Mouse (Mus musculus): ENCODE results near the gene 9530053A07Rik. TPM values are rescaled to one million over a fixed set of nuclear protein-coding genes. Genes with fewer than 3 reads are reported as not detected.
A peak's percentile ranks its signal among the peaks of the same experiment; 100 is the strongest.
"Not testable (repeated sequence)": the region's sequence is repeated elsewhere in the genome, so short reads cannot be mapped to it uniquely, and the experiment has no call there.

9530053A07Rik gene
- polyA plus RNA-seq (2014; fragmentation: Nextera tagmentation; extraction: Ambion mirVana), result 0.04 TPM in 2 replicates

DNA sequence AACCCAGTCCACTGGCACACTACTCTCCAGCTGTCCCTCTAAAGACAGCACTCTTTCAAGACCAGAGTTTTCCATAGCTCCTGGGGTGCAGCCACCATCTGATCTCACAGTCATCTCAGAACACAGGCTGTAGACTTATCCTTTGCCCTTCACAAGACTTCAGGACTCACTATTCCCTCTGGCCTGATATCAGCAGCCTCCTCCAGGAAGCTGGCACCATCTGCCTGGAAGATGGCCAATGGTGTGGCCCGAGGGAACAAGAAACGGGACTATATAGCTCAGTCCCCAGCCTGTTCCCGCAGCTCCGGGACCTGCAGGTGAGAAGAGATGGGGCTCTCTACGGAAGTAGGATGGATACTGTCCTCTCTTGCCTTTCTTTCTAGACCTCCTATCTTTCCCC lies at the start of gene 9530053A07Rik:
9530053A07Rik (plus strand) TSS at position 301 of the 400 bp plus-strand sequence.
- DNase-seq, result no peak
- Histone ChIP-seq H3K4me3 (replicated peaks; ENCODE audit: low read depth, low read length) (no peak within 1 kb of the TSS), H3K9ac (replicated peaks; ENCODE audit: low read length) (no peak within 1 kb of the TSS), H3K9me3 (ENCODE audit: control insufficient read depth, low read length) (no peaks in the 10 kb centered on the region), H3K27me3 (ENCODE audit: control insufficient read depth, insufficient read depth, low read length) (no peaks in the 10 kb centered on the region), H3K4me2 (ENCODE audit: low read length) (no peak within 1 kb of the TSS), H3K27ac (replicated peaks; ENCODE audit: low read depth, low read length) (no peak within 1 kb of the TSS), H3K4me1 (ENCODE audit: control insufficient read depth, insufficient read depth, low read length) (no peaks in the 10 kb centered on the region), H3K36me3 (ENCODE audit: control insufficient read depth, insufficient read depth, low read length) (no peaks in the 10 kb centered on the region)
- 89% methylated on average over 5 of the region's 5 CpGs for WGBS
- no peak for ATAC-seq (ENCODE audit: low FRiP score, low TSS enrichment)

DNA sequence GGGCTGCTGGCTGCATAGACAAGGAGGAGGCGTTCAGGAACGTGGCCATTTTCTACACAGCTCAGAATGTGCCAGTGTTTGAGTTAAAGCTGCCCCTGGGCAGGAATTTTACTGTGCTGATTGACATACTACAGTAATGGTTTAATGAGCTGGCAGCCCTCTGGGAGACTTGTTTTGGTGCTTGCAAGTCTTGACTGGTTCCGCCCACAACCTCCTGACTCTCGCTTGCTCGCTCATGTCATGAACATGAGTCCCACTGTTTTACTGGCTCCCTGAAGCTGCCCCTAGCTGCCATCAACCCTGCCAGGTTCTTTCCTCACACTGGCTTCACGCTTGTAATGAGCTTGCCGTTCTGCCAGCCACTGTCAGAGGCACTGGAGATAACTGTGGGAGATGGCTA lies 45.1 kb upstream of the 9530053A07Rik start:
- DNase-seq (peak; percentile 1), ATAC-seq (ENCODE audit: low FRiP score, low TSS enrichment) (no peak)
- no peaks in the 10 kb centered on the region for H3K9me3 ChIP-seq (ENCODE audit: control insufficient read depth, low read length)
- H3K9ac ChIP-seq (replicated peaks; ENCODE audit: low read length), result no peak overlapping the region
- H3K36me3 ChIP-seq (ENCODE audit: control insufficient read depth, insufficient read depth, low read length), result no peaks in the 10 kb centered on the region
- 78% methylated on average over 7 of the region's 7 CpGs for WGBS
- no peak overlapping the region for H3K4me2 ChIP-seq (ENCODE audit: low read length)
- no peaks in the 10 kb centered on the region for H3K4me1 ChIP-seq (ENCODE audit: control insufficient read depth, insufficient read depth, low read length)
- no peak overlapping the region for H3K27ac ChIP-seq (replicated peaks; ENCODE audit: low read depth, low read length)
- no peak overlapping the region for H3K4me3 ChIP-seq (replicated peaks; ENCODE audit: low read depth, low read length)
- H3K27me3 ChIP-seq (ENCODE audit: control insufficient read depth, insufficient read depth, low read length), result no peaks in the 10 kb centered on the region

DNA sequence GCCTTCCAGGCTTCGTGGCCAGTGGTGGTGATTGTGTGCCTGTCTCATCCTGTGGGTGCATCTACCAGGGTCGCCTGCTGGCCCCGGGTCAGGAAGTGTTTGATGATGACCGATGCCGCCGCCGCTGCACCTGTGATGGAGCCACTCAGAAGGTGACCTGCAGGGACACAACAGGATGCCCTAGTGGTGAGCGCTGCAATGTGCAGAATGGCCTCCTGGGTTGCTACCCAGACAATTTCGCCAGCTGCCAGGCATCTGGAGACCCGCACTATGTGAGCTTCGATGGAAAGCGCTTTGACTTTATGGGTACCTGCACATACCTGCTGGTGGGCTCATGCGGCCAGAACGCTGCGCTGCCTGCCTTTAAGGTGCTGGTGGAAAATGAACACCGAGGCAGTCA lies 43.0 kb upstream of the 9530053A07Rik start:
- Histone ChIP-seq H3K4me1 (ENCODE audit: control insufficient read depth, insufficient read depth, low read length) (no peaks in the 10 kb centered on the region), H3K27me3 (ENCODE audit: control insufficient read depth, insufficient read depth, low read length) (no peaks in the 10 kb centered on the region), H3K4me3 (replicated peaks; ENCODE audit: low read depth, low read length) (no peak overlapping the region), H3K9me3 (ENCODE audit: control insufficient read depth, low read length) (no peaks in the 10 kb centered on the region), H3K27ac (replicated peaks; ENCODE audit: low read depth, low read length) (no peak overlapping the region), H3K4me2 (ENCODE audit: low read length) (no peak overlapping the region), H3K36me3 (ENCODE audit: control insufficient read depth, insufficient read depth, low read length) (no peaks in the 10 kb centered on the region), H3K9ac (replicated peaks; ENCODE audit: low read length) (no peak overlapping the region)
- 85% methylated on average over 16 of the region's 16 CpGs for WGBS
- ATAC-seq (ENCODE audit: low FRiP score, low TSS enrichment), result no peak
- no peak for DNase-seq

DNA sequence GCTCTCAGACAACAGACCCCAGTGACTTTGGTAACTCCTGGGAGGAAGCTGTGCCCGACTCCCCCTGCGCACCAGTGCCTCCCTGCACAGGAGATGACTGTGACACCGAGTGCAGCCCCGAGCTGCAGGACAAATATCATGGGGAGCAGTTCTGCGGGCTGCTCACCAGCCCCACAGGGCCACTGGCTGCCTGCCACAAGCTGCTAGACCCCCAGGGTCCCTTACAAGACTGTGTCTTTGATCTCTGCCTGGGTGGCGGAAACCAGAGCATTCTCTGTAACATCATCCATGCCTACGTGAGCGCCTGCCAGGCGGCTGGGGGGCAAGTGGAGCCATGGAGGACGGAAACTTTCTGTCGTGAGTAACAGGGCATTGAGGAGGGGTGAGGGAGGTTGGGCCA lies 35.7 kb upstream of the 9530053A07Rik start:
- ATAC-seq (ENCODE audit: low FRiP score, low TSS enrichment) (no peak), DNase-seq (no peak)
- Histone ChIP-seq H3K4me3 (replicated peaks; ENCODE audit: low read depth, low read length) (no peak overlapping the region), H3K9ac (replicated peaks; ENCODE audit: low read length) (no peak overlapping the region), H3K27ac (replicated peaks; ENCODE audit: low read depth, low read length) (no peak overlapping the region), H3K4me2 (ENCODE audit: low read length) (no peak overlapping the region), H3K36me3 (ENCODE audit: control insufficient read depth, insufficient read depth, low read length) (no peaks in the 10 kb centered on the region), H3K27me3 (ENCODE audit: control insufficient read depth, insufficient read depth, low read length) (no peaks in the 10 kb centered on the region), H3K9me3 (ENCODE audit: control insufficient read depth, low read length) (no peaks in the 10 kb centered on the region), H3K4me1 (ENCODE audit: control insufficient read depth, insufficient read depth, low read length) (no peaks in the 10 kb centered on the region)
- 43% methylated on average over 11 of the region's 11 CpGs for WGBS

DNA sequence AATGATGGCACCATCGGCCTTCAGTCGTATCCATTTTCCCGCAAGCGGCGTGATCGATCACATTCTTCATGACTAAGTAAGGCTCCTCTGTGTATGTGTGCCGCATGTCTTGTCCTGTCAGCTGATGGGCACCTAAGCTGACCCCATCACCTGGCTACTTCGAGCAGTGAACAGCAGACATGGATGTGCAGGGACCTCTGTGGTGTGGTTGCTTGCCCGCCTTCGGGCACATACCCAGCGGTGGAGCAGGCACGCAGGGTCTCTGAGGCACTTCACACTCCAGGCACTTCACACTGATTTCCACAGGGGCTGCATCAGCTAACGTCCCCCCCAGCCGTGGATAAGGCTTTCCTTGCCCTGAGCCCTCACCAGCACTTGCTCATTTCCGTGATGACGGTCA lies 30.2 kb upstream of the 9530053A07Rik start:
- ATAC-seq (ENCODE audit: low FRiP score, low TSS enrichment) (no peak), DNase-seq (no peak)
- H3K9ac ChIP-seq (replicated peaks; ENCODE audit: low read length), result no peak overlapping the region
- no peak overlapping the region for H3K4me2 ChIP-seq (ENCODE audit: low read length)
- H3K4me1 ChIP-seq (ENCODE audit: control insufficient read depth, insufficient read depth, low read length), result no peaks in the 10 kb centered on the region
- H3K27me3 ChIP-seq (ENCODE audit: control insufficient read depth, insufficient read depth, low read length), result no peaks in the 10 kb centered on the region
- H3K27ac ChIP-seq (replicated peaks; ENCODE audit: low read depth, low read length), result no peak overlapping the region
- no peaks in the 10 kb centered on the region for H3K36me3 ChIP-seq (ENCODE audit: control insufficient read depth, insufficient read depth, low read length)
- H3K9me3 ChIP-seq (ENCODE audit: control insufficient read depth, low read length), result peaks cover 7% of the 10 kb centered on the region; the same call in 1 of the 2 replicates
- no peak overlapping the region for H3K4me3 ChIP-seq (replicated peaks; ENCODE audit: low read depth, low read length)
- 94% methylated on average over 16 of the region's 16 CpGs for WGBS

DNA sequence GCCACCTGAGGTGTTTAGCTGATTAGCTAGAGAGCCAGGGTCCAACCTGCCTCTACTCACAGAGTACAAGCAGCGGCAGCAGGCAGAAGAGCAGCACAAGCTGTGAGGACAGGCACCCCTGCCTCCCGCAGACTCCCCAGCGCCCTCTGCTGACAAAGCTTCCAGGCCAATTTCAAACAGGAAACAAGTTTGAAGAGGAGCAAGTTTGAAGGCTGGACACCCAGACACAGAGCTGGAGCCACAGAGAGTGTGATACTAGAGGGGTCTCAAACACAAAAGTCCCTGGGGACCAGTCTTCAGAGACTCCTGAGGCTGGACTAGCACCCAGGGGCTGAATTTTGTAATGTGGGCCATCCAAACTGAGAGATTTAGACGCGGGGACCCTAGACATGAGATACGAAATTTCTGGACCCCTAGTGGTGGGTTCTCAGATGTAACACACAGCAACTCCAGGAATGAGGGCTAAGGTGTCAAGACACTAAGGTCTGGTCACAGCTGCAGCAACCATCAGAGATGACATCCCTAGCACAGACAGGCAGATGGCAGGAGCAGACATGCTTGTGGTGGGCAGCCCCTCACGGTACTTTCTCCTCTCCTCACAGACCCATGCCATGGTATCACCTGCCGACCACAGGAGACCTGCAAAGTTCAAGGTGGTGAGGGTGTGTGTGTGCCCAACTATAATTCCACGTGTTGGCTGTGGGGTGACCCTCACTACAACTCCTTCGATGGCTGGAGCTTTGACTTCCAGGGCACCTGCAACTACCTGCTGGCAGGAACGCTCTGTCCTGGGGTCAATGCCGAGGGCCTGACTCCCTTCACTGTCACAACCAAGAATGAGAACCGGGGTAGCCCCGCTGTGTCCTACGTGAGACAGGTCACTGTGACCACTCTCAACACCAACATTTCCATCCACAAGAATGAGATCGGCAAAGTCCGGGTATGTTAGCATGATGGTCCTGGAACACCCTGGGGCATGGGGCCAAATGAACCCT lies 28.4 kb upstream of the 9530053A07Rik start:
- DNase-seq (peak; percentile 2), ATAC-seq (ENCODE audit: low FRiP score, low TSS enrichment) (no peak)
- WGBS, result 65% methylated on average over 17 of the region's 17 CpGs
- Histone ChIP-seq H3K27me3 (ENCODE audit: control insufficient read depth, insufficient read depth, low read length) (no peaks in the 10 kb centered on the region), H3K4me2 (ENCODE audit: low read length) (no peak overlapping the region), H3K27ac (replicated peaks; ENCODE audit: low read depth, low read length) (no peak overlapping the region), H3K9me3 (ENCODE audit: control insufficient read depth, low read length) (peaks cover 7% of the 10 kb centered on the region; the same call in 1 of the 2 replicates), H3K4me1 (ENCODE audit: control insufficient read depth, insufficient read depth, low read length) (no peaks in the 10 kb centered on the region), H3K36me3 (ENCODE audit: control insufficient read depth, insufficient read depth, low read length) (no peaks in the 10 kb centered on the region), H3K9ac (replicated peaks; ENCODE audit: low read length) (no peak overlapping the region), H3K4me3 (replicated peaks; ENCODE audit: low read depth, low read length) (no peak overlapping the region)

DNA sequence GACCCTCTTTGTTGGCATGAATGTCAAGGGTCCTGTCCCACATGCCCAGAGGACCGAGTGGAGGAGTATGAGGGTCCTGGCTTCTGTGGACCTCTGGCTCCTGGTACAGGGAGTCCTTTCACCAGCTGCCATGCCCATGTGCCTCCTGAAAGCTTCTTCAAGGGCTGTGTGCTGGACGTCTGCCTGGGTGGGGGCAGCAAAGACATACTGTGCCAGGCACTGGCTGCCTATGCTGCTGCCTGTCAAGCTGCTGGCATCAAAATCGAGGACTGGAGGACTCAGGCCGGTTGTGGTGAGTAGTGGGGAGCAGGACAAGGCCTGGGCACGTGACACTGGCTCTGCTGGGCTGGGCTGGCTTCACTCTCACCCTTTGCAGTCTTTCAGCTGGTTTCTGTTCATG lies 26.3 kb upstream of the 9530053A07Rik start:
- not testable (repeated sequence) for H3K4me2 ChIP-seq (ENCODE audit: low read length); H3K27ac ChIP-seq (replicated peaks; ENCODE audit: low read depth, low read length); H3K27me3 ChIP-seq (ENCODE audit: control insufficient read depth, insufficient read depth, low read length); H3K4me1 ChIP-seq (ENCODE audit: control insufficient read depth, insufficient read depth, low read length); H3K36me3 ChIP-seq (ENCODE audit: control insufficient read depth, insufficient read depth, low read length); H3K9me3 ChIP-seq (ENCODE audit: control insufficient read depth, low read length); H3K4me3 ChIP-seq (replicated peaks; ENCODE audit: low read depth, low read length); H3K9ac ChIP-seq (replicated peaks; ENCODE audit: low read length); ATAC-seq (ENCODE audit: low FRiP score, low TSS enrichment); DNase-seq
- WGBS, result 55% methylated on average over 5 of the region's 5 CpGs

DNA sequence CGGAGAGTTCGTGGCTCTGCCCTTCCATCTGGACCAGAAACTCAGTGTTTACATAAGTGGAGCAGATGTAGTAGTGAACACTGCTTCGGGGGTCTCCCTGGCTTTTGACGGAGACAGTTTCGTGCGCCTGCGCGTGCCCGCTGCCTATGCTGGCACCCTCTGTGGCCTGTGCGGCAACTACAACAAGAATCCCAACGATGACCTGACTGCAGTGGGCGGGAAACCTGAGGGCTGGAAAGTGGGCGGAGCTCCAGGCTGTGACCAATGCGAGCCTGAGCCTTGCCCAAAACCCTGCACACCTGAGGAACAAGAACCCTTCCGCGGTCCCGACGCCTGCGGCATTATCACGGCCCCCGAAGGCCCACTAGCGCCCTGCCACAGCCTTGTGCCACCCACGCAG lies 24.6 kb upstream of the 9530053A07Rik start:
- DNase-seq (peak; percentile 52), ATAC-seq (ENCODE audit: low FRiP score, low TSS enrichment) (no peak)
- Histone ChIP-seq H3K27me3 (ENCODE audit: control insufficient read depth, insufficient read depth, low read length) (no peaks in the 10 kb centered on the region), H3K9me3 (ENCODE audit: control insufficient read depth, low read length) (no peaks in the 10 kb centered on the region), H3K9ac (replicated peaks; ENCODE audit: low read length) (no peak overlapping the region), H3K4me2 (ENCODE audit: low read length) (peak overlapping the region; percentile 45), H3K4me1 (ENCODE audit: control insufficient read depth, insufficient read depth, low read length) (no peaks in the 10 kb centered on the region), H3K4me3 (replicated peaks; ENCODE audit: low read depth, low read length) (0 out of 2 replicates have a peak overlapping the region, but pooled peaks have one; percentile 15), H3K36me3 (ENCODE audit: control insufficient read depth, insufficient read depth, low read length) (no peaks in the 10 kb centered on the region), H3K27ac (replicated peaks; ENCODE audit: low read depth, low read length) (no peak overlapping the region)
- 10% methylated on average over 23 of the region's 23 CpGs for WGBS

DNA sequence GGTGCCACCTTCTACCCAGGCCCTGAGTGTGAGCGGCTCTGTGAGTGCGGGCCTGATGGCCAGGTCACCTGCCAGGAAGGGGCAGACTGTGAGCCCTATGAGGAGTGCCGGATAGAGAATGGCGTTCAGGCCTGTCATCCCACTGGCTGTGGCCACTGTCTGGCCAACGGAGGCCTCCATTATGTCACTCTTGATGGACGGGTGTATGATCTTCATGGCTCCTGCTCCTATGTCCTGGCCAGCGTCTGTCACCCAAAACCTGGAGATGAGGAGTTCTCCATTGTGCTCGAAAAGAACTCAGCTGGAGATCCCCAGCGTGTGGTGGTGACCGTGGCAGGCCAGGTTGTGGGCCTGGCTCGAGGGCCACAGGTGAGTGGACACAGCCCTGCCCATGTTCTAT lies 23.0 kb upstream of the 9530053A07Rik start:
- Histone ChIP-seq H3K9me3 (ENCODE audit: control insufficient read depth, low read length) (no peaks in the 10 kb centered on the region), H3K27me3 (ENCODE audit: control insufficient read depth, insufficient read depth, low read length) (no peaks in the 10 kb centered on the region), H3K4me1 (ENCODE audit: control insufficient read depth, insufficient read depth, low read length) (no peaks in the 10 kb centered on the region), H3K4me2 (ENCODE audit: low read length) (no peak overlapping the region), H3K36me3 (ENCODE audit: control insufficient read depth, insufficient read depth, low read length) (no peaks in the 10 kb centered on the region), H3K4me3 (replicated peaks; ENCODE audit: low read depth, low read length) (no peak overlapping the region), H3K9ac (replicated peaks; ENCODE audit: low read length) (no peak overlapping the region), H3K27ac (replicated peaks; ENCODE audit: low read depth, low read length) (no peak overlapping the region)
- DNase-seq, result no peak
- no peak for ATAC-seq (ENCODE audit: low FRiP score, low TSS enrichment)
- 90% methylated on average over 11 of the region's 11 CpGs for WGBS

Data from midbrain, embryonic 14.5 days (tissue).